Mouse (Mus musculus): ENCODE data around the gene Best2. TPM values are rescaled to one million over a fixed set of nuclear protein-coding genes. Genes with fewer than 3 reads are reported as not detected.

The Best2 gene
- polyA plus RNA-seq, 1 experiment = not detected

GRCm38 (mm10) chr8:84974543-84975142 lies 39.7 kb downstream of the Best2 start:
- H3K4me3 ChIP-seq (ENCODE audit: insufficient read depth, low read depth, low read length) = no peak overlapping the region
- no peak for TF ChIP-seq CTCF (IDR thresholded peaks at IDR 0.05; ENCODE audit: insufficient read depth, low read depth, low read length)
- no peak for TF ChIP-seq POLR2A (IDR thresholded peaks at IDR 0.05; ENCODE audit: insufficient read depth, low read depth, low read length)
- 74% methylated on average over 8 of the region's 8 CpGs for WGBS
- H3K4me1 ChIP-seq (ENCODE audit: control insufficient read depth, insufficient read depth, low read length) = peaks cover 22% of the 10 kb centered on the region
- no peak overlapping the region for H3K27ac ChIP-seq (ENCODE audit: insufficient read depth, low read depth, low read length)

GRCm38 (mm10) chr8:84973803-84974542 lies 40.4 kb downstream of the Best2 start:
- H3K27ac ChIP-seq (ENCODE audit: insufficient read depth, low read depth, low read length) = no peak overlapping the region

GRCm38 (mm10) chr8:84973079-84973478 lies 41.3 kb downstream of the Best2 start:
- no peak overlapping the region for H3K27ac ChIP-seq (ENCODE audit: insufficient read depth, low read depth, low read length)
- H3K4me3 ChIP-seq (ENCODE audit: insufficient read depth, low read depth, low read length) = no peak overlapping the region
- WGBS = 94% methylated on average over 1 of the region's 1 CpGs
- peaks cover 17% of the 10 kb centered on the region for H3K4me1 ChIP-seq (ENCODE audit: control insufficient read depth, insufficient read depth, low read length)
- TF ChIP-seq POLR2A (IDR thresholded peaks at IDR 0.05; ENCODE audit: insufficient read depth, low read depth, low read length) (no peak), CTCF (IDR thresholded peaks at IDR 0.05; ENCODE audit: insufficient read depth, low read depth, low read length) (no peak)

More at GRCm38 (mm10) chr8:84973803-84974542, 40.4 kb downstream of the Best2 start:
- Histone ChIP-seq H3K4me3 (ENCODE audit: insufficient read depth, low read depth, low read length) (no peak overlapping the region), H3K4me1 (ENCODE audit: control insufficient read depth, insufficient read depth, low read length) (peaks cover 19% of the 10 kb centered on the region)
- WGBS = 39% methylated on average over 4 of the region's 4 CpGs
- no peak for TF ChIP-seq CTCF (IDR thresholded peaks at IDR 0.05; ENCODE audit: insufficient read depth, low read depth, low read length)
- no peak for TF ChIP-seq POLR2A (IDR thresholded peaks at IDR 0.05; ENCODE audit: insufficient read depth, low read depth, low read length)

GRCm38 (mm10) chr8:84970913-84971312 lies 43.4 kb downstream of the Best2 start:
- no peak overlapping the region for H3K27ac ChIP-seq (ENCODE audit: insufficient read depth, low read depth, low read length)
- H3K4me1 ChIP-seq (ENCODE audit: control insufficient read depth, insufficient read depth, low read length) = peaks cover 10% of the 10 kb centered on the region

GRCm38 (mm10) chr8:84970135-84970790 lies 44.1 kb downstream of the Best2 start:
- peak overlapping the region; percentile 63 for H3K4me3 ChIP-seq (ENCODE audit: insufficient read depth, low read depth, low read length)
- WGBS = under 1% methylated on average over 21 of the region's 21 CpGs
- peak overlapping the region; percentile 71 for H3K27ac ChIP-seq (ENCODE audit: insufficient read depth, low read depth, low read length)
- H3K4me1 ChIP-seq (ENCODE audit: control insufficient read depth, insufficient read depth, low read length) = peaks cover 11% of the 10 kb centered on the region
- TF ChIP-seq POLR2A (IDR thresholded peaks at IDR 0.05; ENCODE audit: insufficient read depth, low read depth, low read length) (no peak), CTCF (IDR thresholded peaks at IDR 0.05; ENCODE audit: insufficient read depth, low read depth, low read length) (no peak)

More at GRCm38 (mm10) chr8:84970913-84971312, 43.4 kb downstream of the Best2 start:
- no peak overlapping the region for H3K4me3 ChIP-seq (ENCODE audit: insufficient read depth, low read depth, low read length)
- 32% methylated on average over 5 of the region's 5 CpGs for WGBS
- TF ChIP-seq POLR2A (IDR thresholded peaks at IDR 0.05; ENCODE audit: insufficient read depth, low read depth, low read length) (no peak), CTCF (IDR thresholded peaks at IDR 0.05; ENCODE audit: insufficient read depth, low read depth, low read length) (no peak)

GRCm38 (mm10) chr8:84969241-84970134 lies 44.8 kb downstream of the Best2 start, which contains the start of the genes Gm49661, Prdx2 and Rnaseh2a:
Gm49661 (minus strand) TSS chr8:84969433.
Prdx2 (plus strand) TSS chr8:84969587.
Rnaseh2a (minus strand) TSS chr8:84969767.
- under 1% methylated on average over 56 of the region's 56 CpGs for WGBS
- peak; percentile 87 for TF ChIP-seq POLR2A (IDR thresholded peaks at IDR 0.05; ENCODE audit: insufficient read depth, low read depth, low read length)
- TF ChIP-seq CTCF (IDR thresholded peaks at IDR 0.05; ENCODE audit: insufficient read depth, low read depth, low read length) = no peak
- H3K4me3 ChIP-seq (ENCODE audit: insufficient read depth, low read depth, low read length) = peak within 1 kb of the TSS; percentile 63
- peak within 1 kb of the TSS; percentile 80 for H3K27ac ChIP-seq (ENCODE audit: insufficient read depth, low read depth, low read length)
- H3K4me1 ChIP-seq (ENCODE audit: control insufficient read depth, insufficient read depth, low read length) = peaks cover 14% of the 10 kb centered on the region

GRCm38 (mm10) chr8:84968650-84969049 lies 45.7 kb downstream of the Best2 start:
- Histone ChIP-seq H3K4me3 (ENCODE audit: insufficient read depth, low read depth, low read length) (peak overlapping the region; percentile 63; the same call in 1 of the 2 replicates), H3K4me1 (ENCODE audit: control insufficient read depth, insufficient read depth, low read length) (peaks cover 14% of the 10 kb centered on the region), H3K27ac (ENCODE audit: insufficient read depth, low read depth, low read length) (no peak overlapping the region)
- 6% methylated on average over 2 of the region's 2 CpGs for WGBS
- no peak for TF ChIP-seq CTCF (IDR thresholded peaks at IDR 0.05; ENCODE audit: insufficient read depth, low read depth, low read length)
- no peak for TF ChIP-seq POLR2A (IDR thresholded peaks at IDR 0.05; ENCODE audit: insufficient read depth, low read depth, low read length)

All from olfactory bulb, adult 2 months (tissue).